Mouse (Mus musculus) spleen, adult 2 months (tissue): Measurements from ENCODE around the gene Mettl15.
"Not testable (repeated sequence)": the region's sequence is repeated elsewhere in the genome, so short reads cannot be mapped to it uniquely, and the experiment has no call there.

ENCODE experiments used
- CTCF ChIP-seq: fragments of 200-500 bp; IDR thresholded peaks from 2 replicates; pipeline ENCODE4 v1.5.1; 2011; ENCODE audit warnings: mild to moderate bottlenecking, inconsistent platforms; ENCODE audit not compliant: insufficient read depth, insufficient read length, insufficient replicate concordance; ENCODE audit errors: extremely low read depth
- POLR2A ChIP-seq: fragments of 200-500 bp; IDR thresholded peaks from 2 replicates; pipeline ENCODE4 v1.6.1; 2011; ENCODE audit warnings: low read depth, low read length, inconsistent platforms

GRCm38 (mm10) chr2:109216678-109217077 is 63.9 kb downstream of the Mettl15 start:
- not testable (repeated sequence) for TF ChIP-seq POLR2A, CTCF
